In genomic region chr16:30540107-30541001, GRCm38 (mm10) we compare ENCODE assay signal across 10 mouse cellular contexts. TPM values are rescaled to one million over a fixed set of nuclear protein-coding genes. Genes with fewer than 3 reads are reported as not detected.
A peak's percentile ranks its signal among the peaks of the same experiment; 100 is the strongest.
DNase-seq lines count a peak whose midpoint lies in the region; ATAC-seq and TF ChIP-seq lines count a peak whose summit lies in the region.
"Had no signal": no experiment of that assay in that cellular context is flagged by ENCODE, and none has a peak within 500 bp of the region (broad histone marks: within the 10 kb centered on the region; RNA-seq: fewer than 3 reads in every experiment).

No protein-coding gene starts in this region.

- TF ChIP-seq POLR2A in thymus, adult 2 months (IDR thresholded peaks at IDR 0.05; ENCODE audit: control insufficient read depth, extremely low read depth, insufficient read depth, low read length, poor library complexity), result no peak

- peaks cover 6% of the 10 kb centered on the region for H3K36me3 ChIP-seq in heart, embryonic 16.5 days (ENCODE audit: control insufficient read depth, insufficient read depth)
- no peaks in the 10 kb centered on the region for H3K36me3 ChIP-seq in midbrain, embryonic 11.5 days (ENCODE audit: control insufficient read depth, insufficient read depth, low read length)
- peaks cover 23% of the 10 kb centered on the region for H3K36me3 ChIP-seq in midbrain, postnatal 0 days (ENCODE audit: insufficient read depth, low read length)
- no peaks in the 10 kb centered on the region for H3K36me3 ChIP-seq in intestine, postnatal 0 days (ENCODE audit: control insufficient read depth, insufficient read depth)
- H3K36me3 ChIP-seq in stomach, embryonic 16.5 days (ENCODE audit: control insufficient read depth, insufficient read depth, low read length), result no peaks in the 10 kb centered on the region
- no peaks in the 10 kb centered on the region for H3K36me3 ChIP-seq in thymus, adult 2 months (ENCODE audit: control insufficient read depth, insufficient read depth, low read length)
- H3K36me3 ChIP-seq: liver, embryonic 12.5 days had no signal

- no peak for DNase-seq in heart, postnatal 4 days
- DNase-seq in midbrain, embryonic 11.5 days (ENCODE audit: low spot score, missing footprints), result peak; percentile 70
- DNase-seq in midbrain, postnatal 0 days (ENCODE audit: low spot score), result no peak
- no peak for DNase-seq in cerebellum, adult 11 months
- DNase-seq in thymus, adult 2 months, result no peak

- H3K9ac ChIP-seq in heart, embryonic 16.5 days (ENCODE audit: low read length), result peak overlapping the region; percentile 42
- peak overlapping the region; percentile 33 for H3K9ac ChIP-seq in midbrain, embryonic 11.5 days (ENCODE audit: low read length)
- no peak overlapping the region for H3K9ac ChIP-seq in midbrain, postnatal 0 days (replicated peaks; ENCODE audit: low read length, poor library complexity, severe bottlenecking)
- H3K9ac ChIP-seq in intestine, postnatal 0 days (ENCODE audit: low read depth, low read length), result no peak overlapping the region
- H3K9ac ChIP-seq in stomach, embryonic 16.5 days (ENCODE audit: low read length), result no peak overlapping the region
- H3K9ac ChIP-seq: liver, embryonic 12.5 days had no signal

- peaks cover 11% of the 10 kb centered on the region for H3K4me1 ChIP-seq in heart, embryonic 16.5 days (ENCODE audit: control insufficient read depth, insufficient read depth, low read length)
- no peaks in the 10 kb centered on the region for H3K4me1 ChIP-seq in midbrain, embryonic 11.5 days (ENCODE audit: control insufficient read depth, insufficient read depth, low read length)
- no peaks in the 10 kb centered on the region for H3K4me1 ChIP-seq in midbrain, postnatal 0 days (ENCODE audit: insufficient read depth, low read length)
- H3K4me1 ChIP-seq in intestine, postnatal 0 days (replicated peaks; ENCODE audit: control insufficient read depth, insufficient read depth, low read length), result no peaks in the 10 kb centered on the region
- H3K4me1 ChIP-seq in stomach, embryonic 16.5 days (ENCODE audit: control insufficient read depth, insufficient read depth, low read length), result 0 out of 2 replicates have a peak, but pooled peaks cover 6% of the 10 kb centered on the region
- no peaks in the 10 kb centered on the region for H3K4me1 ChIP-seq in thymus, adult 2 months (replicated peaks; ENCODE audit: control insufficient read depth, insufficient read depth, low read length)

- H3K27me3 ChIP-seq in heart, embryonic 16.5 days (ENCODE audit: control insufficient read depth, insufficient read depth, low read length), result no peaks in the 10 kb centered on the region
- no peaks in the 10 kb centered on the region for H3K27me3 ChIP-seq in midbrain, embryonic 11.5 days (ENCODE audit: control insufficient read depth, insufficient read depth, low read length)
- no peaks in the 10 kb centered on the region for H3K27me3 ChIP-seq in midbrain, postnatal 0 days (ENCODE audit: insufficient read depth, low read length)
- H3K27me3 ChIP-seq in intestine, postnatal 0 days (replicated peaks; ENCODE audit: control insufficient read depth, insufficient read depth, low read length), result no peaks in the 10 kb centered on the region
- H3K27me3 ChIP-seq in stomach, embryonic 16.5 days (ENCODE audit: control insufficient read depth, insufficient read depth, low read length), result no peaks in the 10 kb centered on the region
- H3K27me3 ChIP-seq in thymus, adult 2 months (ENCODE audit: control insufficient read depth, insufficient read depth, low read length), result no peaks in the 10 kb centered on the region

- WGBS in heart, embryonic 16.5 days, result 51% methylated on average over 20 of the region's 20 CpGs
- whole genome bisulfite sequencing in midbrain, embryonic 11.5 days, result 71% methylated on average over 20 of the region's 20 CpGs
- 65% methylated on average over 20 of the region's 20 CpGs for WGBS in midbrain, postnatal 0 days
- WGBS in intestine, postnatal 0 days, result 66% methylated on average over 20 of the region's 20 CpGs
- 69% methylated on average over 20 of the region's 20 CpGs for WGBS in stomach, embryonic 16.5 days
- 95% methylated on average over 20 of the region's 20 CpGs for WGBS in thymus, adult 2 months

- peak overlapping the region; percentile 86 for H3K27ac ChIP-seq in heart, embryonic 16.5 days (ENCODE audit: low read length)
- no peak overlapping the region for H3K27ac ChIP-seq in midbrain, embryonic 11.5 days (ENCODE audit: low read depth, low read length)
- H3K27ac ChIP-seq in midbrain, postnatal 0 days (ENCODE audit: low read depth, low read length), result no peak overlapping the region
- no peak overlapping the region for H3K27ac ChIP-seq in intestine, postnatal 0 days (ENCODE audit: low read depth, low read length)
- H3K27ac ChIP-seq in stomach, embryonic 16.5 days (ENCODE audit: low read length), result no peak overlapping the region
- no peak overlapping the region for H3K27ac ChIP-seq in thymus, adult 2 months (ENCODE audit: control insufficient read depth, insufficient read depth, low read length)
- H3K27ac ChIP-seq: liver, embryonic 12.5 days had no signal

- no peak for TF ChIP-seq CTCF in midbrain, postnatal 0 days (IDR thresholded peaks at IDR 0.05)
- no peak for TF ChIP-seq CTCF in intestine, postnatal 0 days (IDR thresholded peaks at IDR 0.05; ENCODE audit: low read depth)
- TF ChIP-seq CTCF in thymus, adult 2 months (IDR thresholded peaks at IDR 0.05; ENCODE audit: borderline replicate concordance, control insufficient read depth, extremely low read depth, insufficient read depth, low read length, poor library complexity), result no peak

- ATAC-seq in heart, embryonic 16.5 days (replicated peaks; ENCODE audit: extremely low read depth, insufficient read depth, low FRiP score), result peak; percentile 68
- ATAC-seq in midbrain, embryonic 11.5 days (ENCODE audit: low FRiP score), result no peak; the same call in 1 of the 2 replicates
- ATAC-seq in midbrain, postnatal 0 days (ENCODE audit: low FRiP score), result no peak
- ATAC-seq in intestine, postnatal 0 days, result no peak; the same call in 1 of the 2 replicates
- ATAC-seq in stomach, embryonic 16.5 days (ENCODE audit: insufficient read depth, low FRiP score), result no peak
- ATAC-seq: liver, embryonic 12.5 days had no signal

- peak overlapping the region; percentile 33 for H3K4me2 ChIP-seq in heart, embryonic 16.5 days (ENCODE audit: low read depth, low read length)
- H3K4me2 ChIP-seq in midbrain, embryonic 11.5 days, result peak overlapping the region; percentile 17; the same call in 1 of the 2 replicates
- no peak overlapping the region for H3K4me2 ChIP-seq in midbrain, postnatal 0 days (ENCODE audit: low read depth, low read length, poor library complexity, severe bottlenecking)
- peak overlapping the region; percentile 27 for H3K4me2 ChIP-seq in intestine, postnatal 0 days (replicated peaks; ENCODE audit: low read depth)
- 0 out of 2 replicates have a peak overlapping the region, but pooled peaks have one; percentile 4 for H3K4me2 ChIP-seq in stomach, embryonic 16.5 days (ENCODE audit: low read depth, low read length)
- H3K4me2 ChIP-seq: liver, embryonic 12.5 days had no signal

- H3K9me3 ChIP-seq in heart, embryonic 16.5 days (replicated peaks; ENCODE audit: control insufficient read depth, low read length), result no peaks in the 10 kb centered on the region
- no peaks in the 10 kb centered on the region for H3K9me3 ChIP-seq in midbrain, embryonic 11.5 days (ENCODE audit: control insufficient read depth, low read length)
- no peaks in the 10 kb centered on the region for H3K9me3 ChIP-seq in midbrain, postnatal 0 days (ENCODE audit: low read length)
- H3K9me3 ChIP-seq in intestine, postnatal 0 days (ENCODE audit: control insufficient read depth), result no peaks in the 10 kb centered on the region
- no peaks in the 10 kb centered on the region for H3K9me3 ChIP-seq in stomach, embryonic 16.5 days (replicated peaks; ENCODE audit: control insufficient read depth, low read length)
- H3K9me3 ChIP-seq: G1E; liver, embryonic 12.5 days had no signal

- peak overlapping the region; percentile 4 for H3K4me3 ChIP-seq in heart, embryonic 16.5 days (ENCODE audit: low read length)
- no peak overlapping the region for H3K4me3 ChIP-seq in midbrain, embryonic 11.5 days (ENCODE audit: low read depth, low read length)
- H3K4me3 ChIP-seq in midbrain, postnatal 0 days (ENCODE audit: low read depth, low read length), result no peak overlapping the region
- no peak overlapping the region for H3K4me3 ChIP-seq in intestine, postnatal 0 days (ENCODE audit: low read depth, low read length)
- 0 out of 2 replicates have a peak overlapping the region, but pooled peaks have one; percentile 9 for H3K4me3 ChIP-seq in stomach, embryonic 16.5 days (replicated peaks; ENCODE audit: low read length)
- H3K4me3 ChIP-seq in thymus, adult 2 months (ENCODE audit: control insufficient read depth, insufficient read depth, low read length), result no peak overlapping the region
- H3K4me3 ChIP-seq: liver, embryonic 12.5 days had no signal

RNA-seq across cellular contexts. Expression of gene Tmem44, which starts 10.3 kb away (rescaled TPM):
- 19.3 and 21.5 TPM in 2 replicates for polyA plus RNA-seq in heart, embryonic 16.5 days (2015; fragmentation: Nextera tagmentation; extraction: Ambion mirVana)
- total RNA-seq in heart, postnatal 4 days (2021), result 10 to 100 TPM; 19.4 to 19.7 TPM
- polyA plus RNA-seq in midbrain, embryonic 11.5 days (2014; fragmentation: Nextera tagmentation; extraction: Ambion mirVana), result 26.6 and 27.9 TPM in 2 replicates
- 114 and 124 TPM in 2 replicates for total RNA-seq in midbrain, postnatal 0 days (2014; rRNA removed)
- polyA plus RNA-seq in midbrain, postnatal 0 days (2015; fragmentation: Nextera tagmentation; extraction: Ambion mirVana), result 64.3 and 67.7 TPM in 2 replicates
- polyA plus RNA-seq in intestine, postnatal 0 days (2015; fragmentation: Nextera tagmentation; extraction: Ambion mirVana), result 2.9 and 3.1 TPM in 2 replicates
- 8.4 and 11.0 TPM in 2 replicates for polyA plus RNA-seq in stomach, embryonic 16.5 days (2015; fragmentation: Nextera tagmentation; extraction: Ambion mirVana)
- 1.4 and 3.1 TPM in 2 replicates for polyA plus RNA-seq in thymus, adult 2 months (2012; rRNA removed)

RNA-seq across cellular contexts. Expression of gene Lsg1, which starts 47.0 kb away (rescaled TPM):
- polyA plus RNA-seq in heart, embryonic 16.5 days (2015; fragmentation: Nextera tagmentation; extraction: Ambion mirVana), result 28.2 and 37.5 TPM in 2 replicates
- total RNA-seq in heart, postnatal 4 days (2021), result 10 to 100 TPM; 31.5 to 33.2 TPM
- polyA plus RNA-seq in midbrain, embryonic 11.5 days (2014; fragmentation: Nextera tagmentation; extraction: Ambion mirVana), result 84.7 and 89.3 TPM in 2 replicates
- total RNA-seq in midbrain, postnatal 0 days (2014; rRNA removed), result 16.5 and 17.5 TPM in 2 replicates
- 38.1 and 43.7 TPM in 2 replicates for polyA plus RNA-seq in midbrain, postnatal 0 days (2015; fragmentation: Nextera tagmentation; extraction: Ambion mirVana)
- 23.1 and 24.5 TPM in 2 replicates for polyA plus RNA-seq in intestine, postnatal 0 days (2015; fragmentation: Nextera tagmentation; extraction: Ambion mirVana)
- 50.3 and 51.6 TPM in 2 replicates for polyA plus RNA-seq in stomach, embryonic 16.5 days (2015; fragmentation: Nextera tagmentation; extraction: Ambion mirVana)
- 17.4 and 20.0 TPM in 2 replicates for polyA plus RNA-seq in thymus, adult 2 months (2012; rRNA removed)

RNA-seq across cellular contexts. Expression of gene Fam43a, which starts 59.2 kb away (rescaled TPM):
- 19.7 and 20.4 TPM in 2 replicates for polyA plus RNA-seq in heart, embryonic 16.5 days (2015; fragmentation: Nextera tagmentation; extraction: Ambion mirVana)
- 10 to 100 TPM; 26.2 to 29.0 TPM for total RNA-seq in heart, postnatal 4 days (2021)
- 5.4 and 6.1 TPM in 2 replicates for polyA plus RNA-seq in midbrain, embryonic 11.5 days (2014; fragmentation: Nextera tagmentation; extraction: Ambion mirVana)
- total RNA-seq in midbrain, postnatal 0 days (2014; rRNA removed), result 21.1 and 22.3 TPM in 2 replicates
- polyA plus RNA-seq in midbrain, postnatal 0 days (2015; fragmentation: Nextera tagmentation; extraction: Ambion mirVana), result 10.1 and 11.5 TPM in 2 replicates
- 5.6 and 5.9 TPM in 2 replicates for polyA plus RNA-seq in intestine, postnatal 0 days (2015; fragmentation: Nextera tagmentation; extraction: Ambion mirVana)
- 15.5 and 16.7 TPM in 2 replicates for polyA plus RNA-seq in stomach, embryonic 16.5 days (2015; fragmentation: Nextera tagmentation; extraction: Ambion mirVana)
- polyA plus RNA-seq in thymus, adult 2 months (2012; rRNA removed), result 17.0 and 22.3 TPM in 2 replicates
- total RNA-seq: G1E had no signal

Comparison
In these comparisons a context has a peak if more than half of its experiments do, and no peak if none do; other contexts are left out.
1. H3K9ac ChIP-seq: peak in heart, embryonic 16.5 days (single experiment) and midbrain, embryonic 11.5 days (single experiment); none in midbrain, postnatal 0 days (single experiment), intestine, postnatal 0 days (single experiment) and stomach, embryonic 16.5 days (single experiment).
2. H3K4me3 ChIP-seq: peak in heart, embryonic 16.5 days (single experiment) and stomach, embryonic 16.5 days (single experiment); none in midbrain, embryonic 11.5 days (single experiment), midbrain, postnatal 0 days (single experiment), intestine, postnatal 0 days (single experiment) and thymus, adult 2 months (single experiment).